Mouse (Mus musculus) testis, adult 2 months (tissue): ENCODE results near the gene Kif5a.

Experiments
- CTCF ChIP-seq: fragments of 200-500 bp; IDR thresholded peaks from 2 replicates; pipeline ENCODE4 v1.5.1; 2012; ENCODE audit warnings: low read depth, mild to moderate bottlenecking, inconsistent platforms, low read length, moderate library complexity; ENCODE audit not compliant: control insufficient read depth, insufficient read depth, insufficient replicate concordance
- POLR2A ChIP-seq: fragments of 200-500 bp; IDR thresholded peaks from 2 replicates; pipeline ENCODE4 v1.6.1; 2012; ENCODE audit warnings: low read depth, mild to moderate bottlenecking, inconsistent platforms, low read length, moderate library complexity; ENCODE audit not compliant: control insufficient read depth

DNA sequence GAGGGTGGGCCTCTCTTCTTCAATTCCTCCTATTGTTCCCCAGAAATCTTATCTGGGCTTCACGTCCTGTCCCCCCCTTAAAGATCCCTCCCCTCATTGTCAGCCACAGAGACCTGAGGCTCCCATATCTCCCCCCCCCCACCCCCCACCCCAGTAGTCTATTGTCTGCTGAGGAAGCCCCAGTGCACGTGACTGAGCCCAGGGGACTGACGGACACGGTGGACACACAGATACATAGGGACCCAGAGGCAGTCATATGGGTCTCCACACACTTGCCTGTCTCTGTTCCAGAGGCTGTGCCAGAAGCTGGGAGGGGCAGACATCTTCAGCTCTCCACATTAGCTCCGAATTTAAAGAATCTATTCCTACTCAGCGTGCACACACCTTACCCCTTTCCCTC lies 81.6 kb downstream of the Kif5a start:
- TF ChIP-seq POLR2A (no peak), CTCF (no peak)
